Mouse (Mus musculus) neural tube, embryonic 11.5 days (tissue): Measurements from ENCODE around the gene Zfp553. TPM values are rescaled to one million over a fixed set of nuclear protein-coding genes. Genes with fewer than 3 reads are reported as not detected.

Experiments
- ATAC-seq: fragments of 200-750 bp; cut with Nextera tagmentation; 2 replicates; pipeline ENCODE4 v1.8.0; 2017; ENCODE audit warnings: moderate number of reproducible peaks, mild to moderate bottlenecking, moderate TSS enrichment, moderate library complexity; ENCODE audit not compliant: insufficient read depth, low FRiP score, low TSS enrichment
- DNase-seq: peaks from one replicate; pipeline ENCODE4 v3.0.0-alpha.2; 2015; ENCODE audit warnings: low spot score
- H3K27ac ChIP-seq: fragments of 300-500 bp; sonication (generic); 2 replicates; pipeline ENCODE4 v1.5.1; 2014; ENCODE audit warnings: low read depth, mild to moderate bottlenecking, low read length
- H3K27me3 ChIP-seq: fragments of 300-500 bp; sonication (generic); 2 replicates; pipeline ENCODE4 v1.6.1; 2014; ENCODE audit warnings: mild to moderate bottlenecking, low read length, mixed read lengths; ENCODE audit not compliant: control insufficient read depth, insufficient read depth
- H3K36me3 ChIP-seq: fragments of 300-500 bp; sonication (generic); 2 replicates; pipeline ENCODE4 v1.6.1; 2014; ENCODE audit warnings: mild to moderate bottlenecking, low read length, moderate library complexity, mixed read lengths; ENCODE audit not compliant: control insufficient read depth, insufficient read depth
- H3K4me1 ChIP-seq: fragments of 300-500 bp; sonication (generic); 2 replicates; pipeline ENCODE4 v1.6.1; 2014; ENCODE audit warnings: low read length, mixed read lengths; ENCODE audit not compliant: control insufficient read depth, insufficient read depth
- H3K4me2 ChIP-seq: fragments of 300-500 bp; sonication (generic); 2 replicates; pipeline ENCODE4 v1.6.1; 2014; ENCODE audit warnings: low read depth, mild to moderate bottlenecking, moderate library complexity
- H3K4me3 ChIP-seq: fragments of 300-500 bp; sonication (generic); 2 replicates; pipeline ENCODE4 v1.5.1; 2014; ENCODE audit warnings: low read depth, low read length
- H3K9ac ChIP-seq: fragments of 300-500 bp; sonication (generic); 2 replicates; pipeline ENCODE4 v1.6.1; 2014; ENCODE audit warnings: mild to moderate bottlenecking, low read length
- H3K9me3 ChIP-seq: fragments of 300-500 bp; sonication (generic); 2 replicates; pipeline ENCODE4 v1.6.1; 2016; ENCODE audit warnings: low read length; ENCODE audit not compliant: control insufficient read depth
- WGBS: fragments of 180-500 bp; shearing (Covaris S2); extraction: QIAGEN DNeasy Blood & Tissue Kit; methylation state at CpG from one replicate; pipeline ENCODE4 v1.1.7; 2014; 5-methylcytosine and 5-hydroxymethylcytosine counted together
- polyA plus RNA-seq: library from polyadenylated mRNA; unstranded; fragments of >200 nt; fragmentation: Nextera tagmentation; extraction: Ambion mirVana; gene quantifications from 2 replicates; pipeline ENCODE4 v1.2.1, GENCODE M21; 2014

The Zfp553 gene
- 28.7 and 31.4 TPM in 2 replicates for polyA plus RNA-seq

DNA sequence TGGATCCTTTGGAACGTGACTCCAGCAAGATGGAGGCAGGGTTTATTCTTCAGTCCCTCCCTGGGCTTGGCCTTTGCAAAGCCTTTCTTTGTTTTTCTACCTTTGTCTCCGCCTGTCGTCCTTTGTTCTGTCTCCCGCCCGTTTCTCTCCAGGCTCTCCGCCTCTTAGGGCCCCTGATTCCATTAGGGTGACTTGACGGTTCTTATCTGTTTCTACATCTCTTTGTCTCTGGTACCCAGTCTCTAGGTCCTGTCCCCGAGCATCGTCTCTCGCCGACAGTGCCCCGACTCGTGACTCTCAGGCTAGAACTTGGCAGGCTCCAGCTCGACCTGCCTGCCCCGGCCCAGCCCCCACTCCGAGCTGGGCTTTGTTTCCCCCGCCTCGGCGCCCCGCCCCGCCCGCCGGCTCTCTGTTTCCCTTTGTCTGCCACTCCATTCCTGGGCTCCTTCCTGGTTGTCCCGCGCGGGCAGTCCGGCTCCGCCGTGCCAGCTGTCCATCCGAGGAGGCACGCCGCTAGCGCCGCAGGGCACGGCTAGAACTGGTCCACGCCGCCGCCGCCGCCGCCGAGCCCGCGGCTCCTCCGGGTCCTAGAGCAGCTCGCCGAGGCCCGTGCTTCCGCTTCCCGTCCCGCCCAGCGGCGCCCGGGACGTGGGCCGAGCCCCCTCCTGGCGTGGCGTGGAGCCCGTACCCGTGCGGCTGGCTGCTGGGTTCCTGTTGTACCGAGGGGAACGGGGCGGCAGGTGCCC is at the start of gene Zfp553, which contains the start of gene Sept1:
TSS of gene Zfp553 (plus strand) at position 440 of the 746 bp plus-strand sequence.
TSS of gene Sept1 (minus strand) at position 509 of the 746 bp plus-strand sequence.
- no peaks in the 10 kb centered on the region for H3K9me3 ChIP-seq
- peaks cover 31% of the 10 kb centered on the region for H3K36me3 ChIP-seq
- under 1% methylated on average over 64 of the region's 64 CpGs for WGBS
- H3K4me1 ChIP-seq = peaks cover 21% of the 10 kb centered on the region
- no peaks in the 10 kb centered on the region for H3K27me3 ChIP-seq
- peak within 1 kb of the TSS; percentile 98 for H3K27ac ChIP-seq
- ATAC-seq (peak; percentile 86), DNase-seq (peak; percentile 95)
- H3K4me2 ChIP-seq = peak within 1 kb of the TSS; percentile 82
- peak within 1 kb of the TSS; percentile 94 for H3K4me3 ChIP-seq
- peak within 1 kb of the TSS; percentile 95 for H3K9ac ChIP-seq

DNA sequence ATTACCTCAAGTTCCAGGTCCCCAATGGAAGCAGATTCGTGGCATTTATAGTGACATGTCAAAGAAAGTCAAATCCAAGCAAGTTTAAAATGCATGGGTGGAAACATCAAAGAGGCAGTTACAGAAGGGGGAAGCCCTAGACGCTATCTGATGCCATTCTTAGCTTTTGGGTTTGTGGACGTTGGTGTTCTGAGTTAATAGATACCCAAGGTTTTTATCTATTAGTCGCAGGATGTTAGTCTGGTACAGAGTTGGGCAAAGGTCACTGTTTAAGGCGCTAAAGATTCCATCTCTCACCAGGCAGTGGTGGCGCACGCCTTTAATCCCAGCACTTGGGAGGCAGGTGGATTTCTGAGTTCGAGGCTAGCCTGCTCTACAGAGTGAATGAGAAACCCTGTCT is 49.5 kb upstream of the Zfp553 start:
- Histone ChIP-seq H3K4me2 (no peak overlapping the region), H3K9me3 (no peaks in the 10 kb centered on the region), H3K9ac (no peak overlapping the region), H3K27ac (no peak overlapping the region), H3K4me1 (no peaks in the 10 kb centered on the region), H3K27me3 (no peaks in the 10 kb centered on the region), H3K4me3 (no peak overlapping the region), H3K36me3 (no peaks in the 10 kb centered on the region)
- ATAC-seq (no peak), DNase-seq (no peak)
- 84% methylated on average over 8 of the region's 8 CpGs for WGBS

GRCm38 (mm10) chr7:127183828-127184227 is 49.0 kb upstream of the Zfp553 start:
- ATAC-seq (no peak), DNase-seq (no peak)
- H3K4me1 ChIP-seq = no peaks in the 10 kb centered on the region
- no peaks in the 10 kb centered on the region for H3K9me3 ChIP-seq
- no peaks in the 10 kb centered on the region for H3K27me3 ChIP-seq
- WGBS = 83% methylated on average over 6 of the region's 6 CpGs
- H3K36me3 ChIP-seq = no peaks in the 10 kb centered on the region
- no peak overlapping the region for H3K4me3 ChIP-seq
- no peak overlapping the region for H3K27ac ChIP-seq
- no peak overlapping the region for H3K9ac ChIP-seq
- no peak overlapping the region for H3K4me2 ChIP-seq

- Histone ChIP-seq H3K36me3 (no peaks in the 10 kb centered on the region), H3K9me3 (no peaks in the 10 kb centered on the region), H3K27ac (no peak overlapping the region), H3K27me3 (no peaks in the 10 kb centered on the region), H3K4me2 (no peak overlapping the region), H3K4me1 (no peaks in the 10 kb centered on the region), H3K9ac (no peak overlapping the region), H3K4me3 (no peak overlapping the region)
- DNase-seq (no peak), ATAC-seq (no peak)
- WGBS = 90% methylated on average over 1 of the region's 1 CpGs
Observed at GRCm38 (mm10) chr7:127184720-127185119, 48.1 kb upstream of the Zfp553 start.

DNA sequence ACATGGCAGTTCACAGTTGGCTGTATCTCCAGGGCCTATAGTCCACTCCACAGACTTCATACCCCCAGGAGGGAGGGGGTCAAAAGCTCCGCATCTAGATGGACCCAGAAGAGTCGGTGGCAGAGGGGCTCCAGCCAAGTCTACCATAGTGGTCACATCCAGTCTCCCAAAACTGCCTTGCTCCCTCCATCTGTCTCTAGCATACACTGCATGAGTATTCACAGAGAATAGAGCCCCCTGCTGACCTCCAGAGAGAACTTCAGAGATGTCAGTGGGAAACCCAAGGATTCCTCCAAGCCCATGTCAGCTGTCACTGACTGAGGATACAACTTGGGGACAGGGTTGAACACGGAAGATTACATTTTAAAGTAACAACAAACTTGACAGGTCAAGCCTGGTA is 47.3 kb upstream of the Zfp553 start:
- no peaks in the 10 kb centered on the region for H3K9me3 ChIP-seq
- no peaks in the 10 kb centered on the region for H3K36me3 ChIP-seq
- H3K9ac ChIP-seq = no peak overlapping the region
- H3K4me1 ChIP-seq = no peaks in the 10 kb centered on the region
- H3K4me2 ChIP-seq = no peak overlapping the region
- 57% methylated on average over 3 of the region's 3 CpGs for WGBS
- DNase-seq (no peak), ATAC-seq (no peak)
- no peaks in the 10 kb centered on the region for H3K27me3 ChIP-seq
- no peak overlapping the region for H3K4me3 ChIP-seq
- H3K27ac ChIP-seq = no peak overlapping the region

GRCm38 (mm10) chr7:127187351-127187750 is 45.5 kb upstream of the Zfp553 start:
- 64% methylated on average over 10 of the region's 10 CpGs for WGBS
- DNase-seq (no peak), ATAC-seq (no peak)
- no peak overlapping the region for H3K27ac ChIP-seq
- no peak overlapping the region for H3K9ac ChIP-seq
- no peaks in the 10 kb centered on the region for H3K9me3 ChIP-seq
- H3K27me3 ChIP-seq = no peaks in the 10 kb centered on the region
- no peaks in the 10 kb centered on the region for H3K4me1 ChIP-seq
- H3K4me2 ChIP-seq = no peak overlapping the region
- H3K4me3 ChIP-seq = no peak overlapping the region
- H3K36me3 ChIP-seq = peaks cover 6% of the 10 kb centered on the region; the same call in 1 of the 2 replicates

- Histone ChIP-seq H3K27ac (no peak overlapping the region), H3K4me2 (no peak overlapping the region), H3K4me1 (no peaks in the 10 kb centered on the region), H3K36me3 (peaks cover 6% of the 10 kb centered on the region; the same call in 1 of the 2 replicates), H3K4me3 (no peak overlapping the region), H3K27me3 (no peaks in the 10 kb centered on the region), H3K9ac (no peak overlapping the region), H3K9me3 (no peaks in the 10 kb centered on the region)
- DNase-seq (no peak), ATAC-seq (no peak)
- 88% methylated on average over 17 of the region's 17 CpGs for WGBS
Observed at GRCm38 (mm10) chr7:127188305-127189276, 44.3 kb upstream of the Zfp553 start.

DNA sequence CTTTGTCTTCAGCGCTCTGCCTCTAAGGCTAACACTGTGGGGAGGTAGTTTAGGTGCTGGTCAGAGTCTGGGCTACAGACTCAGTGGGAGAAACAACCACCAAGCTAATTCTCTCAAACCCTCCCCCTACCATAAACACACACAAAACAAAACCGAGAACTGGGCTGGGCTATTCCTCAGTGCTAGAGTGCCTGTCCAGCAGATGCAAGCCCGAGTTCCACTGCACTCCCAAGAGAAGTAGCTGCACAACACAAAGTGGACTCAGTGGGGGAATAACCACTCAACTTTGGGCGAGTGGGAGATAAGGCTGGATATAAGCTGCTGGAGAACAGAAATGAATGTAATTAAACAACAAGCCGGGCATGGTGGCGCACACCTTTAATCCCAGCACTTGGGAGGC is 42.2 kb upstream of the Zfp553 start:
- DNase-seq = no peak
- Histone ChIP-seq H3K4me1 (peaks cover 10% of the 10 kb centered on the region), H3K9ac (no peak overlapping the region), H3K4me2 (no peak overlapping the region), H3K27ac (no peak overlapping the region), H3K36me3 (peaks cover 9% of the 10 kb centered on the region; the same call in 1 of the 2 replicates), H3K4me3 (no peak overlapping the region), H3K9me3 (no peaks in the 10 kb centered on the region), H3K27me3 (no peaks in the 10 kb centered on the region)
- 78% methylated on average over 6 of the region's 6 CpGs for WGBS
- no peak for ATAC-seq
